Mouse (Mus musculus) megakaryocyte-erythroid progenitor cell, adult 5-6 weeks (primary cell): ENCODE results near the gene Ramp1. TPM values are rescaled to one million over a fixed set of nuclear protein-coding genes. Genes with fewer than 3 reads are reported as not detected.

Source experiments
- ATAC-seq: replicated peaks from 2 replicates; pipeline ENCODE4 v1.8.0; 2016; ENCODE audit warnings: mild to moderate bottlenecking, inconsistent platforms; ENCODE audit not compliant: severe bottlenecking, poor library complexity, low FRiP score, low TSS enrichment
- total RNA-seq, 2 experiments: library from RNA; stranded (forward) in 1 of 2; stranded (reverse) in 1 of 2; fragments of 200-1000, 215-1000 nt in 1 of 2; fragments of >200 nt in 1 of 2; fragmentation: Nextera tagmentation in 1 of 2; gene quantifications; 2 replicates each; pipeline ENCODE4 v1.2.3; 2014 to 2017

Gene Ramp1
- total RNA-seq (2014; fragmentation: Nextera tagmentation), result 18.7 and 24.7 TPM in 2 replicates
- total RNA-seq (2017), result 28.4 and 48.3 TPM in 2 replicates

GRCm38 (mm10) chr1:91179533-91180173 lies at the start of gene Ramp1:
TSS of gene Ramp1 (plus strand) at chr1:91179822.
- ATAC-seq, result peak; percentile 39; the same call in 1 of the 2 replicates

GRCm38 (mm10) chr1:91137036-91137435 lies 42.6 kb upstream of the Ramp1 start:
- ATAC-seq, result 0 out of 2 replicates have a peak, but pooled peaks have one; percentile 7

- peak; percentile 59; the same call in 1 of the 2 replicates for ATAC-seq
Observed at GRCm38 (mm10) chr1:91144813-91145212, 34.8 kb upstream of the Ramp1 start, which contains the start of gene Rbm44. TSS of gene Rbm44 (plus strand) at chr1:91145089.

GRCm38 (mm10) chr1:91151509-91151908 lies 28.1 kb upstream of the Ramp1 start:
- ATAC-seq, result peak; percentile 49; the same call in 1 of the 2 replicates

- ATAC-seq, result no peak
Observed at GRCm38 (mm10) chr1:91166798-91167197, 12.8 kb upstream of the Ramp1 start.

GRCm38 (mm10) chr1:91169157-91169556 lies 10.5 kb upstream of the Ramp1 start:
- peak; percentile 69 for ATAC-seq

GRCm38 (mm10) chr1:91174796-91175195 lies 4.8 kb upstream of the Ramp1 start:
- ATAC-seq, result peak; percentile 64

- ATAC-seq, result peak; percentile 69
Observed at GRCm38 (mm10) chr1:91176026-91176425, 3.6 kb upstream of the Ramp1 start.

- ATAC-seq, result no peak
Observed at GRCm38 (mm10) chr1:91176871-91177270, 2.8 kb upstream of the Ramp1 start.

GRCm38 (mm10) chr1:91179086-91179485 lies 536 bp upstream of the Ramp1 start:
- peak; percentile 68 for ATAC-seq

- ATAC-seq, result no peak
Observed at GRCm38 (mm10) chr1:91180174-91180565, 548 bp downstream of the Ramp1 start.

GRCm38 (mm10) chr1:91180723-91181122 lies 1.1 kb downstream of the Ramp1 start:
- no peak for ATAC-seq

- no peak for ATAC-seq
Observed at GRCm38 (mm10) chr1:91181261-91181660, 1.6 kb downstream of the Ramp1 start.

GRCm38 (mm10) chr1:91181784-91182450 lies 2.3 kb downstream of the Ramp1 start:
- no peak for ATAC-seq

- ATAC-seq, result no peak
Observed at GRCm38 (mm10) chr1:91183305-91183704, 3.7 kb downstream of the Ramp1 start.

- peak; percentile 24; the same call in 1 of the 2 replicates for ATAC-seq
Observed at GRCm38 (mm10) chr1:91186677-91187076, 7.1 kb downstream of the Ramp1 start.

- peak; percentile 32 for ATAC-seq
Observed at GRCm38 (mm10) chr1:91187315-91187714, 7.7 kb downstream of the Ramp1 start.

- peak; percentile 88 for ATAC-seq
Observed at GRCm38 (mm10) chr1:91187786-91188640, 8.4 kb downstream of the Ramp1 start.

GRCm38 (mm10) chr1:91188851-91189460 lies 9.3 kb downstream of the Ramp1 start:
- no peak for ATAC-seq
